9 mouse cellular contexts compared by ENCODE assay signal in the genomic region with DNA sequence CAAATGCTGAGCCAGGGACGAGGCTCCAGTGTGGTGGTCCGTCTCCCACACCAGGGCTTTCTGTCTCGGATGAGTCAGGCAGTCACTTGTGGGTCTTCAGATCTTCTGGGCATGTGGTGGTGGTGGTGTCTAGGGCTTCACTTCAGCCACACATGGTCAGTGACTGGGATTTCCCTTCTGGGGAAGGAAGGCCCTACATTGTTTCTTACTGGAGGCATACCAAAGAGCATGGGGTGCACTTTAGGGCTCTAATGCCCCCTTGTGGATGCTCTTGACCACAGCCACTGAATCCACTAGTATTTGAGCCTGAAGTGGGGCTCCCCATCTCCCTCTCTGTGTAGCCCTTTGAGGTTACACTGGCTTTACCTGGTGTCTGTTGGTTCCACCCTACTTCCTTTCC. TPM values are rescaled to one million over a fixed set of nuclear protein-coding genes. Genes with fewer than 3 reads are reported as not detected.
DNase-seq lines count a peak whose midpoint lies in the region; ATAC-seq and TF ChIP-seq lines count a peak whose summit lies in the region.
"Had no signal": no experiment of that assay in that cellular context is flagged by ENCODE, and none has a peak within 500 bp of the region (broad histone marks: within the 10 kb centered on the region; RNA-seq: fewer than 3 reads in every experiment).

No protein-coding gene starts in this region.

- H3K4me2 ChIP-seq in hindbrain, postnatal 0 days (ENCODE audit: low read depth, low read length), result no peak overlapping the region

- H3K27me3 ChIP-seq in hindbrain, postnatal 0 days (ENCODE audit: insufficient read depth, low read length), result no peaks in the 10 kb centered on the region

- no peak overlapping the region for H3K27ac ChIP-seq in hindbrain, postnatal 0 days

- H3K4me3 ChIP-seq in hindbrain, postnatal 0 days (ENCODE audit: low read length), result no peak overlapping the region

- H3K36me3 ChIP-seq in hindbrain, postnatal 0 days (ENCODE audit: insufficient read depth, low read length), result peaks cover 4% of the 10 kb centered on the region; the same call in 1 of the 2 replicates

- no peak for DNase-seq in frontal cortex, postnatal 14 days (ENCODE audit: low spot score in 2 of 2)
- DNase-seq in right cerebral cortex, adult 18-20 months, result peak; percentile 42
- DNase-seq in right cerebral cortex, postnatal 36 days (ENCODE audit: low spot score in 2 of 2), result no peak
- DNase-seq in embryo, embryonic 10.5 days (ENCODE audit: low spot score), result peak; percentile 76
- peak; percentile 69 for DNase-seq in hindbrain, postnatal 0 days (ENCODE audit: low spot score)
- DNase-seq in mesoderm, embryonic 11.5 days (ENCODE audit: low read depth, low spot score), result peak; percentile 37
- DNase-seq in B cell, adult 2 months, result no peak

- WGBS in hindbrain, postnatal 0 days, result 91% methylated on average over 3 of the region's 3 CpGs

- no peaks in the 10 kb centered on the region for H3K4me1 ChIP-seq in hindbrain, postnatal 0 days (ENCODE audit: insufficient read depth, low read length)

- peak; percentile 80 for TF ChIP-seq CTCF in hindbrain, postnatal 0 days (IDR thresholded peaks at IDR 0.05; ENCODE audit: low read depth)

- peak; percentile 78 for ATAC-seq in frontal cortex, adult (ENCODE audit: low TSS enrichment)
- ATAC-seq in hindbrain, postnatal 0 days, result no peak

- no peaks in the 10 kb centered on the region for H3K9me3 ChIP-seq in hindbrain, postnatal 0 days (ENCODE audit: low read length)

- H3K9ac ChIP-seq in hindbrain, postnatal 0 days (replicated peaks; ENCODE audit: low read length), result no peak overlapping the region

RNA-seq across cellular contexts. Expression of a gene that starts 47.9 kb away (rescaled TPM):
- total RNA-seq in hindbrain, postnatal 0 days (2014; rRNA removed), result not detected in 2 replicates
- not detected in 2 replicates for polyA plus RNA-seq in hindbrain, postnatal 0 days (2015; fragmentation: Nextera tagmentation; extraction: Ambion mirVana)
- polyA plus RNA-seq: gonadal fat pad, adult 2 months had no signal

RNA-seq across cellular contexts. Expression of a gene that starts 57.1 kb away (rescaled TPM):
- total RNA-seq in hindbrain, postnatal 0 days (2014; rRNA removed), result not detected in 2 replicates
- polyA plus RNA-seq in hindbrain, postnatal 0 days (2015; fragmentation: Nextera tagmentation; extraction: Ambion mirVana), result 0.19 TPM in 1 of 2 replicates, not detected in the other

Comparison
In these comparisons a context has a peak if more than half of its experiments do, and no peak if none do; other contexts are left out.
1. DNase-seq: peak in right cerebral cortex, adult 18-20 months (single experiment), embryo, embryonic 10.5 days (single experiment), hindbrain, postnatal 0 days (single experiment) and mesoderm, embryonic 11.5 days (single experiment); none in frontal cortex, postnatal 14 days (0 of 2), right cerebral cortex, postnatal 36 days (0 of 2) and B cell, adult 2 months (0 of 2).